8 mouse cellular contexts compared by ENCODE assay signal in the genomic region with DNA sequence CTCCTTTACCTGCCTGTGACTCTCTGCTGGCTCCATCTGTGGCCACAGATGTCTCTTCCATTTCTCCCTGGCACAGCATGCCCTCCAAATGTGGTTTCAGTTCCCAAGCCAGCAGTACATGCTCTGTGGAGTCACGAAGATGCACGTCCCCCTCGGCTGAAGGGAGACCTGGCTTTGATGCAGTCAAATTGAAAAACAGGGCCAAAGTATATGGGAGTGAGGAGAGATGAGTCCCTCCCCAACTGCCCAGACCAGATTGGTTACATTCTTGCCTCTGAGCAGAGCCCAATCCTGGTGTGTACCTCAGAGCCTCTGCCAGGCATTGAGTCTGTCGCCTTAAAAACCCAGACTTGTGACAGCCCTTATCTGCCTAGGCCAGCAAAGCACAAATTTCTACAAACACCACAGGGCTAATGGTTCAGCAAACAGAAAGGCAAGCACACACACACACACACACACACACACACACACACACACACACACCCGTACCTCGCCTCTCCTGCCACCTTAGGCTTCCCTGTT. TPM values are rescaled to one million over a fixed set of nuclear protein-coding genes. Genes with fewer than 3 reads are reported as not detected.
A peak's percentile ranks its signal among the peaks of the same experiment; 100 is the strongest.
DNase-seq lines count a peak whose midpoint lies in the region; ATAC-seq lines count a peak whose summit lies in the region.

No protein-coding gene starts in this region.

- H3K9ac ChIP-seq in embryonic facial prominence, embryonic 12.5 days = no peak overlapping the region
- H3K9ac ChIP-seq in stomach, embryonic 14.5 days (replicated peaks; ENCODE audit: low read depth, low read length) = no peak overlapping the region
- no peak overlapping the region for H3K9ac ChIP-seq in midbrain, embryonic 16.5 days (ENCODE audit: low read depth, low read length)

- no peak overlapping the region for H3K27ac ChIP-seq in embryonic facial prominence, embryonic 12.5 days
- H3K27ac ChIP-seq in stomach, embryonic 14.5 days (ENCODE audit: low read length) = peak overlapping the region; percentile 72; the same call in 1 of the 2 replicates
- H3K27ac ChIP-seq in midbrain, embryonic 16.5 days (ENCODE audit: low read length) = no peak overlapping the region

- no peaks in the 10 kb centered on the region for H3K36me3 ChIP-seq in embryonic facial prominence, embryonic 12.5 days
- H3K36me3 ChIP-seq in stomach, embryonic 14.5 days (ENCODE audit: control insufficient read depth, insufficient read depth, low read length) = no peaks in the 10 kb centered on the region
- H3K36me3 ChIP-seq in midbrain, embryonic 16.5 days (ENCODE audit: control insufficient read depth, insufficient read depth, low read length) = no peaks in the 10 kb centered on the region

- no peak for DNase-seq in frontal cortex, postnatal 10 days (ENCODE audit: low spot score in 2 of 2)
- DNase-seq in 3134 (ENCODE audit: extremely low read depth, insufficient read length, low spot score) = peak; percentile 43
- peak; percentile 23 to 34 for DNase-seq in layer of hippocampus, postnatal 10 days (ENCODE audit: low spot score in 2 of 2)
- DNase-seq in thymus, postnatal 36 days = no peak

- H3K4me2 ChIP-seq in embryonic facial prominence, embryonic 12.5 days (replicated peaks) = no peak overlapping the region
- H3K4me2 ChIP-seq in stomach, embryonic 14.5 days (replicated peaks; ENCODE audit: low read depth, low read length) = peak overlapping the region; percentile 22; the same call in 1 of the 2 replicates
- no peak overlapping the region for H3K4me2 ChIP-seq in midbrain, embryonic 16.5 days (ENCODE audit: low read length)

- no peaks in the 10 kb centered on the region for H3K9me3 ChIP-seq in embryonic facial prominence, embryonic 12.5 days
- no peaks in the 10 kb centered on the region for H3K9me3 ChIP-seq in stomach, embryonic 14.5 days (ENCODE audit: control insufficient read depth, low read depth, low read length)
- no peaks in the 10 kb centered on the region for H3K9me3 ChIP-seq in midbrain, embryonic 16.5 days (replicated peaks; ENCODE audit: control insufficient read depth, low read length, poor library complexity, severe bottlenecking)

- no peak overlapping the region for H3K4me3 ChIP-seq in embryonic facial prominence, embryonic 12.5 days
- H3K4me3 ChIP-seq in stomach, embryonic 14.5 days (ENCODE audit: low read depth, low read length) = 0 out of 2 replicates have a peak overlapping the region, but pooled peaks have one; percentile 8
- no peak overlapping the region for H3K4me3 ChIP-seq in midbrain, embryonic 16.5 days (ENCODE audit: low read depth, low read length)

- WGBS in embryonic facial prominence, embryonic 12.5 days = 57% methylated on average over 6 of the region's 6 CpGs
- 48% methylated on average over 6 of the region's 6 CpGs for WGBS in stomach, embryonic 14.5 days
- 74% methylated on average over 6 of the region's 6 CpGs for WGBS in midbrain, embryonic 16.5 days

- peak; percentile 87 for ATAC-seq in frontal cortex, adult (ENCODE audit: low TSS enrichment)
- ATAC-seq in embryonic facial prominence, embryonic 12.5 days (ENCODE audit: insufficient number of reproducible peaks, insufficient read depth, low FRiP score, low TSS enrichment) = peak; percentile 64; the same call in 1 of the 2 replicates
- ATAC-seq in stomach, embryonic 14.5 days (ENCODE audit: insufficient number of reproducible peaks, insufficient read depth, low FRiP score, low read depth) = peak; percentile 87
- no peak for ATAC-seq in midbrain, embryonic 16.5 days

- H3K4me1 ChIP-seq in embryonic facial prominence, embryonic 12.5 days = peaks cover 17% of the 10 kb centered on the region
- peaks cover 9% of the 10 kb centered on the region; the same call in 1 of the 2 replicates for H3K4me1 ChIP-seq in stomach, embryonic 14.5 days (ENCODE audit: control insufficient read depth, insufficient read depth, low read length)
- no peaks in the 10 kb centered on the region for H3K4me1 ChIP-seq in midbrain, embryonic 16.5 days (ENCODE audit: control insufficient read depth, insufficient read depth, low read length)

- H3K27me3 ChIP-seq in embryonic facial prominence, embryonic 12.5 days = no peaks in the 10 kb centered on the region
- no peaks in the 10 kb centered on the region for H3K27me3 ChIP-seq in stomach, embryonic 14.5 days (ENCODE audit: control insufficient read depth, insufficient read depth, low read length)
- no peaks in the 10 kb centered on the region for H3K27me3 ChIP-seq in midbrain, embryonic 16.5 days (ENCODE audit: control insufficient read depth, insufficient read depth, low read depth, low read length)

RNA-seq across cellular contexts. Expression of gene Utrn, which starts 42.3 kb away (rescaled TPM):
- 78.8 and 81.7 TPM in 2 replicates for polyA plus RNA-seq in embryonic facial prominence, embryonic 12.5 days (2016; fragmentation: Nextera tagmentation; extraction: Ambion mirVana)
- 10 to 100 TPM; 33.1 to 33.6 TPM for total RNA-seq in layer of hippocampus, postnatal 10 days (2021)
- 90.3 and 91.0 TPM in 2 replicates for polyA plus RNA-seq in stomach, embryonic 14.5 days (2014; fragmentation: Nextera tagmentation; extraction: Ambion mirVana)
- polyA plus RNA-seq in midbrain, embryonic 16.5 days (2015; fragmentation: Nextera tagmentation; extraction: Ambion mirVana) = 17.6 and 18.9 TPM in 2 replicates

Comparison
In these comparisons a context has a peak if more than half of its experiments do, and no peak if none do; other contexts are left out.
1. DNase-seq: peak in 3134 (single experiment) and layer of hippocampus, postnatal 10 days (2 of 2); none in frontal cortex, postnatal 10 days (0 of 2) and thymus, postnatal 36 days (0 of 2).